Mouse (Mus musculus): Measurements from ENCODE around the gene Sema4g.

GRCm38 (mm10) chr19:44976636-44977035, 12.3 kb upstream of the Sema4g start:
- TF ChIP-seq GATA1 (IDR thresholded peaks at IDR 0.05; ENCODE audit: borderline replicate concordance, low read length) (no peak), FLI1 (IDR thresholded peaks at IDR 0.05; ENCODE audit: low read length) (no peak)

All from megakaryocyte, embryonic 14.5 days (primary cell).